Mouse (Mus musculus) lung, adult 18-20 months (tissue): Measurements from ENCODE around the gene Glcci1.
A peak's percentile ranks its signal among the peaks of the same experiment; 100 is the strongest.
"Not testable (repeated sequence)": the region's sequence is repeated elsewhere in the genome, so short reads cannot be mapped to it uniquely, and the experiment has no call there.

Source experiments
- DNase-seq, 2 experiments: peaks; one replicate each; pipeline ENCODE4 v3.0.0; 2022; ENCODE audit warnings: mixed read lengths in 2 of 2

Gene Glcci1

GRCm38 (mm10) chr6:8495827-8496222, 13.6 kb upstream of the Glcci1 start:
- DNase-seq, result peak in 1 of 2 experiments; percentile 48

GRCm38 (mm10) chr6:8497234-8497867, 12.0 kb upstream of the Glcci1 start:
- DNase-seq, result no peak

DNA sequence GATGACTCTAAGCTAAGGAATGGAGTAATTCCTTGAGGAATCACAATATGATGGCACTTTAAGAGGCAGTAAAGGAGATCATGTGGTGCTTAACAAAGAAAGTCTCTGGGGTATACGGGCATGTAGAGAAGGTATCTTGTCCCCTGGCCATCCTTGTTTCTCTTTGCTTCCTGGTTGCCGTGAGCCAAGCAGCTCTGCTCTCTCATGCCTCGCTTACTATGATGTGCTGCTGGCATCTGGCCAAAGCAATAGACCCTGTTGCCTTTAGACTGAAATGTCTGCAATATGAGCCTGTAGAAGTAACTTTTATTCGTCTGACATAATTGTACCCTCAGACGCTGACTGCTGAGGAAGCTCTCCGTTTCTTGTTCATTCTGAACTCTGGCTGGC, 11.5 kb upstream of the Glcci1 start:
- DNase-seq, result no peak

DNA sequence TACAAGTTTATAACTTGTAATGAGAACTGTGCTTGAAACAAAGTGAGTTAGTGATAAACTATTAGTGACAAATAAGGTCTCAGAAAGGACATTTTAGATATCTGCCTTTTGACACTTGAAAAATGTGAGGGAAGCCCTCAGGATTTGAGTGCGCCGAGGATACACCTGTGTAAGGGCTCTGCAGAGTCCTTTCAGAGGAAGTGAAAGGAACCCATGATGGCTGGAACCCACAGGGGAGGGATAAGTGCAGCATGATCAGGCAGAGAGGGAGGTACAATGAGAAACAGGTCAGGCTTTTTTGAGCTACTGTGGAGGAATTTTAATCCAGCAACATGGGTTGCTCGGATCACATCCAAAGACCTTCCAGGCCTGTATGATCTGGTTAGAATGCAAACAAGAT, 10.4 kb upstream of the Glcci1 start:
- no peak for DNase-seq

GRCm38 (mm10) chr6:8503953-8504352, 5.4 kb upstream of the Glcci1 start:
- no peak for DNase-seq

GRCm38 (mm10) chr6:8504521-8505228, 4.7 kb upstream of the Glcci1 start:
- peak; percentile 16 to 63 for DNase-seq

DNA sequence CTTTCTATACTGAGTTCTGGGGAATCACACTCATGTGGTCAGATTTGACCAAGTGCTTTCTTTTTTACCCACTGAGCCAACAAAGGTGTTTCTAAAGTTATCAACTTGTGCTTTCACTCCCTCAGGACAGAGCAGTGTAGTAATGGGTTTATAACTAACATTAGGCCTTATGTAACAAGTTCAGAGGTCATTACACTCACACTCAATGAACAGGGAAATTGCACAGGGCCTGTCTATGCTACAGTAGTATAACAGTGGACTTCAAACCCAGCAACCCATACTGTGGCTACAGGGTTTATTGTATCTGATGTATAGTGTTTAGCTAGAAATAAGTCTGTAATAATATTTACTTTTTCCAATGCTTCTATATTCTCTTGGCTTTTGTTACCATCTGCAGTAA, 2.8 kb upstream of the Glcci1 start:
- no peak for DNase-seq

- peak; percentile 99 to 100 for DNase-seq
Observed at GRCm38 (mm10) chr6:8508883-8509536, 390 bp upstream of the Glcci1 start.

DNA sequence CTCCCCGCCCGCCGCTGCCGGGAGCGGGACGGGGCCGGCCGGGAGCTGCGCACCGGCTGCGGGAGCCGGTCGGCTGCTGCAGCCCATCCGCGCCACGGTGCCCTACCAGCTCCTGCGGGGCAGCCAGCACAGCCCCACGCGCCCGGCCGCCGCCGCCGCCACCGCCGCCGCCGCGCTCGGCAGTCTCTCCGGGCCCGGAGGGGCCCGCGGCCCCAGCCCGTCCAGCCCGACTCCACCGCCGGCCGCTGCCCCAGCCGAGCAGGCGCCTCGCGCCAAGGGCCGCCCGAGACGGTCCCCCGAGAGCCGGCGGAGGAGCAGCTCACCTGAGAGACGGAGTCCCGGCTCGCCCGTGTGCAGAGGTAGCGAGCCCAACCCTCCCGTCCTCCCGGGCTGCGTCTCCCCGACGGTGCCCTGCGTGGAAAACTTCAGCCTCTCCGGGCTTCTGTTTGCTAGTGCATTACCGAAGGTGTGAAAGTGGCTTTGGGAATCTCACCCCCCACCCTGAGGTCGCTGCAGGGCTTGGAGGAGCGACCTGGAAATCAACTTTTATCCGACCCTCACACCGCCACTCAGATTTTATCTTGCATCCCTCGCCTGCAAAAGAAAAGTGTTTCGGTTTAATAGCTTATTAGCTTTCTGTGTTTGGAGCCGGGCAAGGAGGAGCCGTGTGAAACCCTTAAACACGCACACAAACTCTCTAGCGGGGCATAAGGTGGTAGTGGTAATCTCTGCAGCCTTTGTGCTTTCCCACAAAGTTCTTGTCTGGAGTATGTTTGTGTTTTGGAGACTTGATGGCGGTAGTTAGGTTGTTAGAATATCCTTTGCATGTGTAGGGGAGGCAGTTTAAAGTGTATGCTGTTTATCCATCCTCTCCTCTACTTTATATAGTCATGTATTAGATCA, 812 bp downstream of the Glcci1 start:
- peak; percentile 31 to 44 for DNase-seq

- DNase-seq, result no peak
Observed at GRCm38 (mm10) chr6:8510864-8511428, 1.5 kb downstream of the Glcci1 start.

DNA sequence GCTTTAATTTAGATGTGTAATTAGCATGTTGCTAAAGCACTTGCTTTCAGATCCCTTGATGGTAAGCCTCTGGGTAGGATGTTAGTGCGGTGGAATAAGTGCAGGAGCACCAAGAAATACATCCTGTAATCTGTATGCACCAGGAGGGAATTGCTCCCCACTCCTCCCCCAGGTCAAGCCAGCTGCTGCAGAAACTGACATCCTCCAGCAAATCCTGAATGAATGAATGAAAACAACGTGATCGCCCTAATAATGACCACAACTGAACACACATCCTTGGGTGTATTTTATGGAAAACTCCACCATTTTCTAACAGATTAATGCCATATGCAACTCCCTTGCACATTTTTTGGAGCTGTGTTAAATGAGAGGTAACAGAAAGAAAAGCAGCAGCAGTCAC, 2.0 kb downstream of the Glcci1 start:
- no peak for DNase-seq

DNA sequence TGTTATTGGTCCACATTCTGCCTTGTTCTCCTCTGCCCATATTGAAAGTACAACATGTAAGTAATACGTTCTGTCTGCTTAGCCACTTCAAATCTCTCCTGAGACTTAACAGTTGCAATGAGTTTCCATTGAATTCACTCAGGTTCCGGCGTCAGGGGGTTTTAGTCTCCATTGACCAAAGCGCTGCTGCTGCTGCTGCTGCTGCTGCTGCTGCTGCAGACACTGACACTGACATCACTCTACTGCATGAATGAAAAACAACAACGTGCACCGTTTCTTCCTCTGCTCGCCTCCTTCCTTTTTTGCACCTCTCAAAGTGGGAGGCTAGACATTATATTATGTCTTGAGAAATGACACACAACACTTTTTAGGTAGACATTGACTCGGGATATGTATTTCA, 3.0 kb downstream of the Glcci1 start:
- DNase-seq, result no peak

DNA sequence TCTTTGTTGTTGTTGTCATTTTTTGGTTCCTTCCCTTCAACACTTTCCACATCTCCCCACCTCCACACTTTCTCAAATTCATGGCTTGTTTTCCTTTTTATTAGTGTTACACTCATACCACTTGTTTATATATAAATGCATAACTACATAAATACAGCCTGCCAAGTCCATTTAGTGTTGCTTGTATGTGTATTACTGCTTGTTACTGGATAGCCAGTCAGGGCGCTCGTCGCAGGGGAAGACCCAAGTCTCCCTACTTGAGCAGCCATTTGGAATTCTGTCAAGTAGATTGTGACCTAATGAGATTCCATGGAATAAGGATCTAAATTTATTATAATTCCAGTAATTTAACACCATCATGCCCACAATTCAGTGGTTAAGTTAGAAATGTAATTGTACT, 10.3 kb downstream of the Glcci1 start:
- no peak for DNase-seq

GRCm38 (mm10) chr6:8521231-8521630, 11.8 kb downstream of the Glcci1 start:
- DNase-seq, result no peak

DNA sequence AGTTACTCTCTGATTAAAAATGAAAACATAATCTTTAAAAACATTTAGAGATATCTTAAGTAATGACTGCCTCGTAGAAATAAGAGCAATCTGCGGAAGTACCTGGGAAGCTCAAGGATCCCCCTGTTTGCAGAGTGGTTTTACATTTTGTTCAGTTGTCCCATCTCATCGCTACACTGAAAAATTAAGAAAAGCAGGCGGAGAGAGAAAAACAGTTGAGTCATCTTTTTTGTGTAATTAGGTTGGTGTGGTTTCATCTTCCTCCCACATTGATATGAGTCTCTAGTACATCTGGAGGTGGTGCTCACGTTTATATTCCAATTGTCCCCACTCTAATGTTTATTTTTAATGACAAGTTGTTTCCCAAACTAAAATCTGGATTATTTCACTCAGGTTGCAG, 15.3 kb downstream of the Glcci1 start:
- no peak for DNase-seq

DNA sequence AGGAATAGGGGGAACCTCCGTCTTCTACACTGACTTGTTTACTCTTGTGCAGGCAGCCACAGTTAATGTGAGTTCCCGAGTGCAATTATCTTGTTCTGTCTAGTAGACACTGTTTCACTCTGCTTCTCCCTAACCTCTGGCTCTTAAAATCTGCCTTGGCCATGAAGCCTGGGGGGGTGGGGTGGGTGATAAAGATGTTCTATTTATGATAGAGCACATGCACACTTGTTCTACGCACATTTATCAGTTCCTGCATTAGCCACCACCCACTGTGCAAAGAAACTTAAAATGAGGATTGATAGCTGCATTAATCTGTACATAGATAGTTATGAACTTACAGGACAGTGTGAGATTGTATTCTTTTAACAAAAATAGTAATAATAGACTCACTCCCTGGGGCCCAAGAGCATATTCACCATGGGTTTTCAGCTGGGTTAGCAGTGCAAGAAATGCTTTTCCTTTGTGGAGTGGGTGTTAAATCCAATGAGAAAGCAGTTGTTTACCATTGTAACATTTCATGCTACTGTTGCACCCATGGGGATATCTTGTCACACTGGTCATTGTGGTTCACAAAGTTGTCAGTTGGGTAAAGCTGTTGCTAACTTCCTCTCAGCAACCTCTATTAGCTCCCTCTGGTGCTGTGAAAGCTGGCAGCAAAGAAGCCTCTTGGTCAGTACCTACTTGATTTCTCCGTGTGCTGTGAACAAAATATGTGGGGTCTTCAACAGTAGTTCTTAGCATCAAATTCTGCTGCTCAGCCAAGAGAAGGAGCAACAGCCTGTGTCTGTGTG, 21.9 kb downstream of the Glcci1 start:
- no peak for DNase-seq

- DNase-seq, result no peak
Observed at GRCm38 (mm10) chr6:8536944-8537343, 27.5 kb downstream of the Glcci1 start.

GRCm38 (mm10) chr6:8541531-8541930, 32.1 kb downstream of the Glcci1 start:
- not testable (repeated sequence) for DNase-seq

- DNase-seq, result no peak
Observed at GRCm38 (mm10) chr6:8544822-8545221, 35.4 kb downstream of the Glcci1 start.

DNA sequence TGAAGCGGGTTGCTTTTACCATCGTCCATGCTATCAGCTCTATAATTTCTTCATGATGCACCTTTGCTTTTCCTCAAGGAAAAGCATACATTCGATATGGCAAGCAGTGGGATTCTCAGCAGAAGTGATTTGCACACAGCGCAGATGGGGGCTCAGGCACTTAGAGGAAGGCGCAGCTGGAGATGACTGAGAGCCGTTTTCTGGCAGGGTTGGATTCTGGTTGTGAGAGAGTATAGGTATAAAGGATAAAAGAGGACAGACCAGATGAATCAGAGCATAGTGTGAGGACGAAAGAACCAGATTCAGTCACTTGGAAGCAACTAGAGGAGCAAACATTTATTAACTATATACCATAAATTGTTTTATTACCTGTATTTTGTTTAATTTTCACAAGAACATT, 36.4 kb downstream of the Glcci1 start:
- DNase-seq, result no peak

DNA sequence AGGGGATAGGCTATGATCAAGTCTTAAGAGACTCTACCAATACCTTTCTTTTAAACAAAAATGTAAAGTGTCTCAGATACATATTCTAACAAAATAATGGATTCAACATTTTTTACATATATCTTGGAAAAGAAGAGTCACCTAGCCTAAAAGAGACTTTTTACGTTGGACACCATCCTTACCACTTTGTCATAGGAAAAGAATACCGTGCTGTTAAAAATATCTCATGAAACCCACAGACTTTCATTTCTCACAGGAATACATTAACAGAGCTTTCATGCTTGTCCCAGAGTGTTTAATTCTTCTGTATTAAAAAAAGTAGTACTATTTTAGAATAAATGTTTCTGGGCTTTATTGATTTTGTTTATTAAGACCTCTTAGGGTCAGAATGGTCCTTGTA, 41.8 kb downstream of the Glcci1 start:
- no peak for DNase-seq
